Mouse (Mus musculus) kidney, postnatal 25 days (tissue): ENCODE results near the gene Zfp354b.

Source experiments
- DNase-seq, 2 experiments: peaks; one replicate each; pipeline ENCODE4 v3.0.0; 2021; ENCODE audit warnings: mixed read lengths in 2 of 2

Zfp354b gene

DNA sequence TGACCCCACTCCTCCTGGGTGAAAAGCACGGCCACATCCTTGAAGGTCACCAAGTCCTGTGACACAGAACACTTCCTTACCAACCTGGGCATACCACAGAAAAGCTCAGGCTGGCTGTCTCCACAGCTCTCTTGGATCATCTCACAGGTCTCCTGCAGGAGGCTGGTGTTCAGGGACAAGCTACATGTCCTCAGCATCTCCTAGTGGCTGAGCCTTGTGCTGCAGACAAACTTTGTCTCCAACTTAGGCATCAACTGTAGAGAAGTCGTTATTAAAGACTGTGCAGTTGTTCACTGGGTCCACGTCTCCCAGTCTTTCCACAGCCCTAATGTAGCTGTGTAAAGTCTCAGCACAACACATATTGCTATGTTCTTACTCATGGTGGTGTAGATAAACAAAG lies 47.7 kb downstream of the Zfp354b start:
- no peak for DNase-seq

DNA sequence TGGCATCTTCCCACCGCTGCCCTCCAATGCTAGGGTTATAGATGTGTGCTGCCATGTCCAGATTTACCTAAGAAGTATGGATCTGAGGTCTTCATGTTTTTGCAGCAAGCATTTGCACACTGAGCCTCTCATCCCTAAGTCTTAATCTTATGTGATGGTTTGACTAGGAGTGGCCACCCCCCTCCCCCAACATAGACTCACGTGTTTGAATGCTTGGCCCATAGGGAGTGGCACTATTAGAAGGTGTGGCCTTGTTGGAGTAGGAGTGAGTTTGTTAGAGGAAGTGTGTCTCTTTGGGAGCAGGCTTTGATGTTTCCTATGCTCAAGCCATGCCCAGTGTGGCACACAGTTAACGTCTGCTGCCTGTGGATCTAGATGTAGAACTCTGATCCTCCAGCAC lies 52.8 kb downstream of the Zfp354b start:
- no peak for DNase-seq
